Mouse (Mus musculus): Measurements from ENCODE around the gene Galr2.

- TF ChIP-seq CTCF (IDR thresholded peaks at IDR 0.05; ENCODE audit: extremely low read depth, insufficient read depth, low read length): no peak
- TF ChIP-seq POLR2A (IDR thresholded peaks at IDR 0.05; ENCODE audit: extremely low read depth, insufficient read depth, low read length): no peak
These were observed 52.2 kb downstream of the Galr2 start for GRCm38 (mm10) chr11:116332983-116333270.
